Mouse (Mus musculus) adrenal gland, postnatal 10 days (tissue): ENCODE results near the gene Gpc6. TPM values are rescaled to one million over a fixed set of nuclear protein-coding genes. Genes with fewer than 3 reads are reported as not detected.

Source experiments
- DNase-seq: peaks from one replicate; pipeline ENCODE4 v3.0.0; 2021; ENCODE audit warnings: mixed read lengths
- total RNA-seq, 2 experiments: library from RNA; stranded (reverse); gene quantifications; 2 replicates each; pipeline ENCODE4 v1.2.3; 2021

Gene Gpc6
- total RNA-seq, 2 experiments from 2014 or later: 18.9 to 19.9 TPM

- DNase-seq: no peak
Observed at GRCm38 (mm10) chr14:117061527-117061926, 136.4 kb downstream of the Gpc6 start.

- no peak for DNase-seq
Observed at GRCm38 (mm10) chr14:117068179-117068578, 143.1 kb downstream of the Gpc6 start.

- no peak for DNase-seq
Observed at GRCm38 (mm10) chr14:117070470-117071085, 145.5 kb downstream of the Gpc6 start.

- no peak for DNase-seq
Observed at GRCm38 (mm10) chr14:117093586-117093985, 168.5 kb downstream of the Gpc6 start.

DNA sequence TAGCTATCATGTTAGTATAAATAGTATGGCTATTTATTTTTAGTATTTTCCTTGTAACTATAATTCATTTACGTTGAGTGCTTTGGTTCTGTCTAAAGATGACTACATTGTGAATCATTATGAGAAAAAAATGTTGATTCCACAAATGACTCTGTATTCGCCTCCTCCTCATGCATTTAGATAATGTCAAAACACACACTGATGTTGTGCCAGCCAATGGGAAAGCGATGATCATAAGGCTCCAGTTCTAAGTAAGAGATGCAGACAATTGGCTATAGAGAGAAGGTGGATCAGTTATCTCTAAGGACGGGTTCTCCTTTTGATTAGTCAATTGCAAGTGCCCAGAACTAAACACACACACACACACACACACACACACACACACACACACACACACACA, 181.8 kb downstream of the Gpc6 start:
- no peak for DNase-seq

- no peak for DNase-seq
Observed at GRCm38 (mm10) chr14:117113153-117113552, 188.0 kb downstream of the Gpc6 start.

GRCm38 (mm10) chr14:117122036-117122435, 196.9 kb downstream of the Gpc6 start:
- no peak for DNase-seq

GRCm38 (mm10) chr14:117130334-117130733, 205.2 kb downstream of the Gpc6 start:
- DNase-seq: no peak

GRCm38 (mm10) chr14:117131324-117131723, 206.2 kb downstream of the Gpc6 start:
- DNase-seq: no peak

- no peak for DNase-seq
Observed at GRCm38 (mm10) chr14:117141077-117141848, 216.1 kb downstream of the Gpc6 start.

GRCm38 (mm10) chr14:117146089-117146488, 221.0 kb downstream of the Gpc6 start:
- no peak for DNase-seq

DNA sequence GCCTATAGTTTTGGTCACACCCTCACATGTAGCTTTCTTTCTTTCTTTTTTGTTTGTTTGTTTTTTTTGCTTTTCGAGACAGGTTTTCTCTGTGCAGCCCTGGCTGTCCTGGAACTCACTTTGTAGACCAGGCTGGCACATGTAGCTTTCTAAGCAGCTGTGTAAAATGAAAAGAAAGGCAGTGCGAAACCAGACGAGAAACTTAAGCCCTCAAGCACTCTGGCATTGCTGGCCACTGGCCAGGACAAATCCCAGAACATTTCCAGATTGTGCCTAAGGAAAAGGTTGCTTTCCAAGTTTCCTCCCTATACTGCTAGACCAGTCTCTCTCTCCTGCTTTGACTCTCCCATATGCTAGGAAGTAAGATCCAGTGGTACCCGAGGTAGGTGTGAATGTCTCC, 221.6 kb downstream of the Gpc6 start:
- DNase-seq: peak; percentile 6

- no peak for DNase-seq
Observed at GRCm38 (mm10) chr14:117151621-117152020, 226.5 kb downstream of the Gpc6 start.

DNA sequence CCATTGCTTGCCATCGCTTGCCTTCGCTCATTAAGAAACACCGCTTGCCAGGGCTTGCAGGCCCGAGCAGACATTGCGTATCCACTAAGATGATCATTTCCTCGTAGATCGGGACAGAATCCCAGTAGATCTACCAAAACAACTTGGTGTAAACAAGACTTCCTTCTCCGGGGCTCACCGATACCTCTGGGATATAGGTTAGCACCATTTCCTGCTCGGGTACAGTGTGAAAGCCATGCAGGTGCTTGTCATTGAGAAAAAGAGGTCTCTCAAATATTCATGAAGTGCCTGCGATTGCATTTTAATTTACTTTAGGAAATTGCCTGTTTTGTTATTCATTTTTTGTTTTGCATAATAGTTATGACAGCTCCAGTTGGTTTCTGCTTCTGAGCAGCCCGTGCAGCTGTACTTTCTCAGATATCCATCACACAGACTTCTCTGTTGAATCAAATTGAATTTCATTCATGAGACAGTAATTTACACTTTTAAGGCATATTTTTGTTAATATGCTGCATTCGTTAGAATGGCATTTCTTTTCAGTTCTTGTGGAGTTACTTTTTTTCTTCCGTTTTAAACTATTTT, 230.9 kb downstream of the Gpc6 start:
- no peak for DNase-seq

DNA sequence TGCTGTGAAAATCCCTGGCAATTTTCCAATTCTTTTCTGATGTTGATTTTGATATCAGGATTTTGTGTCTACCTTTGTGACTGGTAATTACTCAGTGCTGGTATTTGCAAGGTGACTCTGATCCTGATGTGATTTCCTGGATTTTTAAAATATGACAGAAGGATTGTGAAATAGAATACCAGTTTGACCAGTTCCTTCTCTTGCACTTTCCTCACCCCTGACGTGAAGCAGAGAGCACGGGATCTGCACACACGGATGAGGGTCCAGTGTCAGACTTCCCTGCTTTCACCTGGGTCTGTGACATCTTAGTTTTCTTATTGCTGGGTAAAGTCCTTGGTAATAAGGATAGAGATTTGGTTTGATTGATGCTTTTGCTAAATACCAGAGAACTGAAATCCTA, 232.3 kb downstream of the Gpc6 start:
- DNase-seq: no peak

DNA sequence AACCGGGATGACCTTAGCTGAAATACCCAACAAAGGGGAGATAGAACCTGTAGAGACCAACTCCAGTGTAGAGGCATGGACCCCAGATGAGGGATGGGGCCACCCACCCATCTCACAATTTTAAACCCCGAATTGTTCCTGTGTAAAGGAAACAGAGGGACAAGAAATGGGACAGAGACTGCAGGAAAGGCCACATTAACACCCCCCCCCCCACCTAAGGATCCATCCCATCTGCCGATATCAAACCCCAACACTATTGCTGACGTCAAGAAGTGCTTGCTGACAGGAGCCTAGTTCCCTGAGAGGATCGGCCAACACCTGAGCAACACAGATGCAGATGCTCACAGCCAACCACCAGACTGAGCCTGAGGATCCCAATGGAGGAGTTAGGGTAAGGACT, 241.2 kb downstream of the Gpc6 start:
- no peak for DNase-seq

GRCm38 (mm10) chr14:117193364-117193763, 268.2 kb downstream of the Gpc6 start:
- DNase-seq: no peak

DNA sequence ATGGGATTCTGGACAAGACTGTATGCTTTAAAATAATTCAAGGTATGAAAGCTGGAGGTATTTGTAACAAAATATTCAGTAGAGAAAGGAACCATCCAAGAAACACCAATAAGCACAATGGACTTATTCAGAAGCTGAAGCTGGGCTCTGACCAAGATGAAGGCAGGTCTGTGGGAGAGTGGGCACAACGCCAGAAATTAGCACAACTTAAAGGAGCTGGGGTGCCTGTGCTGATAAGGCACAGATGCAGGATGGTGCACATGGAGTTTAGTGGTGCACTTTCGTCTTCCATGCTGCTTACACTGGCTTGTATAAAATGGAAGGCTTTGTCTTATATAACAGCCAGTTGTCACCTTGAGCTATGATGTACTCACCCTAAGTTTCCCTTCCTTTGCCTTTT, 276.9 kb downstream of the Gpc6 start:
- no peak for DNase-seq

GRCm38 (mm10) chr14:117203960-117204359, 278.8 kb downstream of the Gpc6 start:
- DNase-seq: no peak

DNA sequence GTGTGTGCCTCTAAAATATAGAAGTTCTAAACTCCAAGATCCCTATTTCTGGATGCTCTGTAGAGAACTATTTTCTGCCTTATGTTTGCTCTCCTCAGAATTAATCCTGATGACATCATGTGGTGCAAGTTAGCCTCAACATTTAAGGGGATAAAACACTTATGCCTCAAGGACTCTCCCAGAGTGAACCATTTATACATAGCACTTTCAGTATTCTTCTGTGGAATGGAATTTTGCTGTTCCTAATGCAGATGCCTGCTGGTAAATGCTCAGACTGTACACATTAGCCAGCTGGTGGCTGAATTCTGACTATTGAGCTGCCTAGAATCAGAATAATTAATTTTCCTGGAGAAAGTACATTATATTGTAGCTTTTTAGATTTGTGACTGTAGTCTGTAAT, 289.3 kb downstream of the Gpc6 start:
- DNase-seq: no peak

DNA sequence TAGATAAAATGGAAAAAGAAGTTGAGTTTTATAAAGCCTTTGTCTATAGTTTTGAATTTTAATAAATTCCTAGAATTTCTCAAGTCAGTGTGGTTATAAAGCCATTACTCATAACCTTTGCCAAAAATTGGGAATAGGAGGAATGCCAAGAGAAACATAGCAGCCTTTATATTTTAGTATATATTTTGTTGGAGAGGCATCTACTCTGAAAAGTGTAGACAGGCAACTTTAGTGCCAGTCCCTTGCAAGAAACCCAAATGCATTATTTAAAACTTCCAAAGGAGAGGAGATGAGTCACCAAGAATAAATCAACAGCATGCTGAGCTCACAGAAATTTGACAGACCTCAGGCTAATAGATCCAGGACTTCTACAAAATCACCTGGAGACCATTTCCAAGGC, 301.8 kb downstream of the Gpc6 start:
- DNase-seq: no peak

DNA sequence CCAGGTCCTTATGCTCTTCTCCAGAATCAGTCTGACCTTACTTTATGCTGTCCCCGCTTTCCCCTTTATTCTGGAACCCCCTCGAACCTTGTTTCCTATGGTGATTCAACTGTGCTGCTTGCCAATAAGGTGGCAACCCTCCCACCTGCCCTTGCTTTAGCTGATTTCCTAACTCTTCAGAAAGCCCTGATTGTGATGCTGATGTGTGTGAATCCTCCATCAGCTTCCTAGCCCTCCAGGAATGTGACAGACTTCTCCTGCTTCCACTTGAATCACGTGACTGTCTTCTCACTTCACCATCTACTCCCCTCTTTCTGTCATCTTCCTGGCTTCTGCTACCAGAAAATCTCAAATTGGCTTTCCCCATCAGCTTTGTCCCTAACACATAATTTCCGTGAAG, 305.4 kb downstream of the Gpc6 start:
- no peak for DNase-seq

DNA sequence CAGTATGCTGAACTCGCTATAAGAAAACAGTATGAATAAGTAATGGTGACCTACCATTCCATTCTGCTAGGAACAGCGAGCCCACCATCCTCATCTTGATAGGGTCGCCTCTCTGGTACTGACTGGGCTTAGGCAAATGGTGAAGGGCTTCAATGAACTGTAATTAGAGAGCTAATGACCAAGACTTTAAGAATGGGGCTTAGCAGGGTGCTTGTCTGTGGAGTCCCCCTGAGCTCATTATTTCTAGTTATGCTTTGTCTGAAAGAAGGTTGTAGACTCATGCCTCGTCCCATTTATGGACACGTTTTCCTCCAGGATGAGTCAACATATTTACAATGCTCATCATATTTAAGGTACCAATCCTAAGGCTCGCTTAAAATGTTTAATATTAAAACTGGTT, 313.1 kb downstream of the Gpc6 start:
- DNase-seq: no peak
